Comparison of ENCODE assay signal across 7 mouse cellular contexts in the genomic region with DNA sequence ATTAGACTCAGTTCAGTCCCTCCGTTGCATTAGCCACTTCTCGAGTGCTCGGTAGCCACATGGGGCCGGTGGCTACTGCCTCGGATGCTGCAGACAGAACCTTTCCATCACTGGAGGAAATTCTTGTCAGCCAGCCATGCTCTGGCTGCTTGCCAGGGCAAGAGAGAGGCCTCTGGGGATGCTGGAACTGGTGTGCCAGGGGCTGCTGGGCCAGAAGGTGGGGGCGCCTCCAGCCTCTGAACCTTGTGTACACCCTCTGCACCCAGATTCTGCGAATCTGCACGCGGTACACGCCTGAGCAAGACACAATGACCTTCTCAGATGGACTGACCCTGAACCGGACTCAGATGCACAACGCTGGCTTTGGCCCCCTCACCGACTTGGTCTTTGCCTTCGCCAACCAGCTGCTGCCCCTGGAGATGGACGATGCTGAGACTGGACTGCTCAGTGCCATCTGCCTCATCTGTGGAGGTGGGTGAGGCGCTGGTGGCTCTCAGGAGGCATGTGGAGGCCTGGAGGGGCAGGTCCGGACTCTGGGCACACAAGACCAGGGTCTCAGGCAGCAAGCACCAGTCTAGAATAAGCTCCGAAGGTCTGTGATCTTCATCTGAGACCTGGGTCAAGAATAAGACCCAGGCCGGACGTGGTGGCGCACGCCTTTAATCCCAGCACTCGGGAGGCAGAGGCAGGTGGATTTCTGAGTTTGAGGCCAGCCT. TPM values are rescaled to one million over a fixed set of nuclear protein-coding genes. Genes with fewer than 3 reads are reported as not detected.
A peak's percentile ranks its signal among the peaks of the same experiment; 100 is the strongest.
DNase-seq lines count a peak whose midpoint lies in the region; ATAC-seq lines count a peak whose summit lies in the region.

No protein-coding gene starts in this region.

- peak overlapping the region; percentile 50; the same call in 1 of the 2 replicates for H3K9ac ChIP-seq in heart, embryonic 13.5 days
- peak overlapping the region; percentile 3; the same call in 1 of the 2 replicates for H3K9ac ChIP-seq in limb, embryonic 13.5 days

- 68% methylated on average over 23 of the region's 23 CpGs for WGBS in heart, embryonic 13.5 days
- 76% methylated on average over 23 of the region's 23 CpGs for WGBS in limb, embryonic 13.5 days

- no peak overlapping the region for H3K4me2 ChIP-seq in heart, embryonic 13.5 days
- no peak overlapping the region for H3K4me2 ChIP-seq in limb, embryonic 13.5 days (replicated peaks)

- no peak for ATAC-seq in heart, embryonic 13.5 days (ENCODE audit: extremely low read depth, insufficient number of reproducible peaks, low FRiP score, low TSS enrichment)
- ATAC-seq in limb, embryonic 13.5 days (ENCODE audit: low FRiP score, low read depth) = no peak

- no peaks in the 10 kb centered on the region for H3K27me3 ChIP-seq in heart, embryonic 13.5 days (replicated peaks)
- no peaks in the 10 kb centered on the region for H3K27me3 ChIP-seq in limb, embryonic 13.5 days

- no peak overlapping the region for H3K4me3 ChIP-seq in heart, embryonic 13.5 days
- H3K4me3 ChIP-seq in limb, embryonic 13.5 days = no peak overlapping the region

- H3K27ac ChIP-seq in heart, embryonic 13.5 days (replicated peaks) = peak overlapping the region; percentile 46
- H3K27ac ChIP-seq in limb, embryonic 13.5 days = peak overlapping the region; percentile 56; the same call in 1 of the 2 replicates

- H3K9me3 ChIP-seq in heart, embryonic 13.5 days = no peaks in the 10 kb centered on the region
- H3K9me3 ChIP-seq in limb, embryonic 13.5 days = no peaks in the 10 kb centered on the region

- DNase-seq in right cerebral cortex, postnatal 14 days = peak; percentile 64
- DNase-seq in right cerebral cortex, adult 2 months (ENCODE audit: low spot score in 2 of 2) = no peak
- DNase-seq in cerebellum, adult 9-10 months = peak; percentile 73
- DNase-seq in spleen, adult 12 weeks (ENCODE audit: low spot score) = no peak
- no peak for DNase-seq in urinary bladder, postnatal 25 days (ENCODE audit: low spot score)

- H3K36me3 ChIP-seq in heart, embryonic 13.5 days = peaks cover 92% of the 10 kb centered on the region
- peaks cover 84% of the 10 kb centered on the region for H3K36me3 ChIP-seq in limb, embryonic 13.5 days

- peaks cover 58% of the 10 kb centered on the region for H3K4me1 ChIP-seq in heart, embryonic 13.5 days
- peaks cover 53% of the 10 kb centered on the region for H3K4me1 ChIP-seq in limb, embryonic 13.5 days

RNA-seq across cellular contexts. Expression of a gene that starts 11.3 kb away (rescaled TPM):
- polyA plus RNA-seq in heart, embryonic 13.5 days (2015; fragmentation: Nextera tagmentation; extraction: Ambion mirVana) = 1.3 and 3.3 TPM in 2 replicates
- 0.41 and 0.78 TPM in 2 replicates for polyA plus RNA-seq in limb, embryonic 13.5 days (2015; fragmentation: Nextera tagmentation; extraction: Ambion mirVana)

RNA-seq across cellular contexts. Expression of a gene that starts 43.9 kb away (rescaled TPM):
- polyA plus RNA-seq in heart, embryonic 13.5 days (2015; fragmentation: Nextera tagmentation; extraction: Ambion mirVana) = 27.9 and 28.3 TPM in 2 replicates
- polyA plus RNA-seq in limb, embryonic 13.5 days (2015; fragmentation: Nextera tagmentation; extraction: Ambion mirVana) = 46.5 and 49.8 TPM in 2 replicates

RNA-seq across cellular contexts. Expression of a gene that starts 52.5 kb away (rescaled TPM):
- 158 and 170 TPM in 2 replicates for polyA plus RNA-seq in heart, embryonic 13.5 days (2015; fragmentation: Nextera tagmentation; extraction: Ambion mirVana)
- 270 and 275 TPM in 2 replicates for polyA plus RNA-seq in limb, embryonic 13.5 days (2015; fragmentation: Nextera tagmentation; extraction: Ambion mirVana)

Comparison
In these comparisons a context has a peak if more than half of its experiments do, and no peak if none do; other contexts are left out.
1. DNase-seq: peak in right cerebral cortex, postnatal 14 days (single experiment) and cerebellum, adult 9-10 months (single experiment); none in right cerebral cortex, adult 2 months (0 of 2), spleen, adult 12 weeks (single experiment) and urinary bladder, postnatal 25 days (single experiment).